Mouse (Mus musculus) lung, embryonic 14.5 days (tissue): ENCODE data around the gene Dppa3. TPM values are rescaled to one million over a fixed set of nuclear protein-coding genes. Genes with fewer than 3 reads are reported as not detected.

Experiments used
- ATAC-seq: fragments of 200-750 bp; cut with Nextera tagmentation; 2 replicates; pipeline ENCODE4 v1.8.0; 2017; ENCODE audit warnings: mild to moderate bottlenecking, moderate TSS enrichment, moderate library complexity; ENCODE audit not compliant: insufficient read depth
- DNase-seq: peaks from one replicate; pipeline ENCODE4 v3.0.0-alpha.2; 2015
- H3K27ac ChIP-seq: fragments of 300-500 bp; sonication (generic); 2 replicates; pipeline ENCODE4 v1.5.1; 2014; ENCODE audit warnings: low read depth, mild to moderate bottlenecking, moderate library complexity
- H3K27me3 ChIP-seq: fragments of 300-500 bp; sonication (generic); 2 replicates; pipeline ENCODE4 v1.6.1; 2014; ENCODE audit warnings: low read length, control low read depth; ENCODE audit not compliant: insufficient read depth
- H3K36me3 ChIP-seq: fragments of 300-500 bp; sonication (generic); 2 replicates; pipeline ENCODE4 v1.6.1; 2014; ENCODE audit warnings: control low read depth; ENCODE audit not compliant: insufficient read depth
- H3K4me1 ChIP-seq: fragments of 300-500 bp; sonication (generic); 2 replicates; pipeline ENCODE4 v1.6.1; 2014; ENCODE audit warnings: antibody characterized with exemption, control low read depth; ENCODE audit not compliant: insufficient read depth
- H3K4me2 ChIP-seq: fragments of 300-500 bp; sonication (generic); 2 replicates; pipeline ENCODE4 v1.6.1; 2014; ENCODE audit warnings: mild to moderate bottlenecking
- H3K4me3 ChIP-seq: fragments of 300-500 bp; sonication (generic); 2 replicates; pipeline ENCODE4 v1.5.1; 2014; ENCODE audit warnings: low read depth, low read length
- H3K9ac ChIP-seq: fragments of 300-500 bp; sonication (generic); 2 replicates; pipeline ENCODE4 v1.6.1; 2014
- H3K9me3 ChIP-seq: fragments of 300-500 bp; sonication (generic); 2 replicates; pipeline ENCODE4 v1.6.1; 2016; ENCODE audit warnings: low read depth, low read length, control low read depth
- CTCF ChIP-seq: IDR thresholded peaks from 2 replicates; pipeline ENCODE4 v1.5.1; 2016; ENCODE audit warnings: antibody characterized with exemption, low read depth
- WGBS: fragments of 180-500 bp; shearing (Covaris S2); extraction: QIAGEN DNeasy Blood & Tissue Kit; methylation state at CpG from one replicate; pipeline ENCODE4 v1.1.7; 2014; 5-methylcytosine and 5-hydroxymethylcytosine counted together
- polyA plus RNA-seq: library from polyadenylated mRNA; unstranded; fragments of >200 nt; fragmentation: Nextera tagmentation; extraction: Ambion mirVana; gene quantifications from 2 replicates; pipeline ENCODE4 v1.2.1, GENCODE M21; 2014

Gene Dppa3
- polyA plus RNA-seq, 1 experiment from 2014 or later: not detected

- Histone ChIP-seq H3K4me1 (no peaks in the 10 kb centered on the region), H3K4me2 (no peak overlapping the region), H3K9me3 (no peaks in the 10 kb centered on the region), H3K9ac (no peak overlapping the region), H3K27ac (no peak overlapping the region), H3K27me3 (no peaks in the 10 kb centered on the region), H3K36me3 (no peaks in the 10 kb centered on the region), H3K4me3 (no peak overlapping the region)
- no peak for ATAC-seq
- WGBS: 43% methylated on average over 7 of the region's 7 CpGs
- TF ChIP-seq CTCF: no peak
- DNase-seq: peak; percentile 11
These were observed 39.7 kb downstream of the Dppa3 start for GRCm38 (mm10) chr6:122665866-122666265.

GRCm38 (mm10) chr6:122667715-122668114 lies 41.5 kb downstream of the Dppa3 start:
- H3K9ac ChIP-seq: no peak overlapping the region
- no peaks in the 10 kb centered on the region for H3K9me3 ChIP-seq
- ATAC-seq (no peak), DNase-seq (peak; percentile 10)
- no peaks in the 10 kb centered on the region for H3K4me1 ChIP-seq
- no peak overlapping the region for H3K4me2 ChIP-seq
- 45% methylated on average over 5 of the region's 5 CpGs for WGBS
- no peak for TF ChIP-seq CTCF
- no peak overlapping the region for H3K4me3 ChIP-seq
- H3K36me3 ChIP-seq: no peaks in the 10 kb centered on the region
- H3K27me3 ChIP-seq: no peaks in the 10 kb centered on the region
- no peak overlapping the region for H3K27ac ChIP-seq

- H3K4me3 ChIP-seq: no peak overlapping the region
- TF ChIP-seq CTCF: no peak
- H3K9me3 ChIP-seq: no peaks in the 10 kb centered on the region
- WGBS: 67% methylated on average over 5 of the region's 5 CpGs
- no peaks in the 10 kb centered on the region for H3K27me3 ChIP-seq
- no peak overlapping the region for H3K4me2 ChIP-seq
- no peaks in the 10 kb centered on the region for H3K4me1 ChIP-seq
- ATAC-seq (peak; percentile 5; the same call in 1 of the 2 replicates), DNase-seq (no peak)
- H3K36me3 ChIP-seq: no peaks in the 10 kb centered on the region
- no peak overlapping the region for H3K9ac ChIP-seq
- H3K27ac ChIP-seq: no peak overlapping the region
These were observed 42.6 kb downstream of the Dppa3 start for GRCm38 (mm10) chr6:122668823-122669222.

GRCm38 (mm10) chr6:122669406-122670200 lies 43.4 kb downstream of the Dppa3 start:
- no peaks in the 10 kb centered on the region for H3K9me3 ChIP-seq
- no peaks in the 10 kb centered on the region for H3K36me3 ChIP-seq
- ATAC-seq (peak; percentile 89), DNase-seq (peak; percentile 98)
- peak overlapping the region; percentile 56 for H3K4me2 ChIP-seq
- TF ChIP-seq CTCF: peak; percentile 100
- no peaks in the 10 kb centered on the region for H3K27me3 ChIP-seq
- WGBS: 5% methylated on average over 19 of the region's 19 CpGs
- H3K4me1 ChIP-seq: no peaks in the 10 kb centered on the region
- peak overlapping the region; percentile 34 for H3K4me3 ChIP-seq
- H3K27ac ChIP-seq: no peak overlapping the region
- no peak overlapping the region for H3K9ac ChIP-seq

- H3K9me3 ChIP-seq: no peaks in the 10 kb centered on the region
- no peak for TF ChIP-seq CTCF
- no peaks in the 10 kb centered on the region for H3K4me1 ChIP-seq
- DNase-seq (no peak), ATAC-seq (no peak)
- H3K36me3 ChIP-seq: no peaks in the 10 kb centered on the region
- peak overlapping the region; percentile 56 for H3K4me2 ChIP-seq
- no peak overlapping the region for H3K9ac ChIP-seq
- no peak overlapping the region for H3K27ac ChIP-seq
- 28% methylated on average over 10 of the region's 10 CpGs for WGBS
- no peaks in the 10 kb centered on the region for H3K27me3 ChIP-seq
- peak overlapping the region; percentile 34; the same call in 1 of the 2 replicates for H3K4me3 ChIP-seq
These were observed 44.0 kb downstream of the Dppa3 start for GRCm38 (mm10) chr6:122670201-122670551.

- TF ChIP-seq CTCF: no peak
These were observed 44.6 kb downstream of the Dppa3 start for GRCm38 (mm10) chr6:122670841-122671240.

GRCm38 (mm10) chr6:122672746-122673145 lies 46.5 kb downstream of the Dppa3 start:
- no peaks in the 10 kb centered on the region for H3K36me3 ChIP-seq
- H3K27me3 ChIP-seq: no peaks in the 10 kb centered on the region
- no peaks in the 10 kb centered on the region for H3K9me3 ChIP-seq
- H3K27ac ChIP-seq: no peak overlapping the region
- WGBS: 34% methylated on average over 8 of the region's 8 CpGs
- no peak for DNase-seq
- no peak for TF ChIP-seq CTCF
- ATAC-seq: no peak
- H3K9ac ChIP-seq: no peak overlapping the region
- no peak overlapping the region for H3K4me2 ChIP-seq
- H3K4me1 ChIP-seq: no peaks in the 10 kb centered on the region
- no peak overlapping the region for H3K4me3 ChIP-seq

More at GRCm38 (mm10) chr6:122670841-122671240, 44.6 kb downstream of the Dppa3 start:
- no peaks in the 10 kb centered on the region for H3K4me1 ChIP-seq
- H3K9ac ChIP-seq: no peak overlapping the region
- no peaks in the 10 kb centered on the region for H3K36me3 ChIP-seq
- WGBS: 88% methylated on average over 4 of the region's 4 CpGs
- no peaks in the 10 kb centered on the region for H3K27me3 ChIP-seq
- no peak overlapping the region for H3K4me3 ChIP-seq
- DNase-seq (no peak), ATAC-seq (no peak)
- H3K4me2 ChIP-seq: no peak overlapping the region
- no peaks in the 10 kb centered on the region for H3K9me3 ChIP-seq
- H3K27ac ChIP-seq: no peak overlapping the region

Other genes starting within 250 kb of the Dppa3 start
- gene Rimklb, start 127.6 kb upstream of the Dppa3 start, polyA plus RNA-seq: 15.9 and 21.6 TPM in 2 replicates
- 4.5 and 5.5 TPM in 2 replicates for gene Mfap5, start 120.6 kb upstream of the Dppa3 start, polyA plus RNA-seq
- gene Aicda, start 72.6 kb upstream of the Dppa3 start, polyA plus RNA-seq: 0.09 TPM in 1 of 2 replicates, not detected in the other
- gene Apobec1, start 24.0 kb upstream of the Dppa3 start, polyA plus RNA-seq: 5.8 and 6.3 TPM in 2 replicates
- gene Gdf3, start 16.3 kb upstream of the Dppa3 start, polyA plus RNA-seq: not detected in 2 replicates
- gene Nanog, start 81.1 kb downstream of the Dppa3 start, polyA plus RNA-seq: 0.15 and 0.43 TPM in 2 replicates
- gene Slc2a3, start 175.2 kb downstream of the Dppa3 start, polyA plus RNA-seq: 8.4 and 8.9 TPM in 2 replicates
- 6.7 and 7.5 TPM in 2 replicates for gene Foxj2, start 193.5 kb downstream of the Dppa3 start, polyA plus RNA-seq
- 3.2 and 4.0 TPM in 2 replicates for gene C3ar1, start 229.8 kb downstream of the Dppa3 start, polyA plus RNA-seq
- gene Necap1, start 248.1 kb downstream of the Dppa3 start, polyA plus RNA-seq: 46.1 and 50.9 TPM in 2 replicates